Mouse (Mus musculus) C2C12 (cell line): ENCODE results near the gene Hist1h4f. TPM values are rescaled to one million over a fixed set of nuclear protein-coding genes. Genes with fewer than 3 reads are reported as not detected.
"Not testable (repeated sequence)": the region's sequence is repeated elsewhere in the genome, so short reads cannot be mapped to it uniquely, and the experiment has no call there.

Experiments
- H3K27me3 ChIP-seq: one replicate; pipeline ENCODE4 v1.6.1; 2011; ENCODE audit not compliant: control insufficient read depth, insufficient read depth, insufficient read length
- H3K36me3 ChIP-seq: one replicate; pipeline ENCODE4 v1.6.1; 2011; ENCODE audit not compliant: control insufficient read depth, insufficient read depth
- H3K4me3 ChIP-seq: one replicate; pipeline ENCODE4 v1.5.1; 2011; ENCODE audit warnings: mild to moderate bottlenecking, control low read depth; ENCODE audit not compliant: poor library complexity, insufficient read depth, severe bottlenecking
- H3K79me2 ChIP-seq: one replicate; pipeline ENCODE4 v1.6.1; 2011; ENCODE audit not compliant: control insufficient read depth, insufficient read depth
- H3K79me3 ChIP-seq: one replicate; pipeline ENCODE4 v1.6.1; 2011; ENCODE audit warnings: low read depth, control low read depth
- H3ac ChIP-seq: one replicate; pipeline ENCODE3; 2011; ENCODE audit warnings: low read depth; ENCODE audit not compliant: control insufficient read depth, insufficient read length
- CEBPB ChIP-seq: IDR thresholded peaks from one replicate; pipeline ENCODE4 v1.6.1; 2011; ENCODE audit warnings: low read depth, mild to moderate bottlenecking, control low read depth, moderate library complexity
- CTCF ChIP-seq: IDR thresholded peaks from one replicate; pipeline ENCODE4 v1.5.1; 2011; ENCODE audit not compliant: control insufficient read depth, insufficient read depth, insufficient read length
- FOSL1 ChIP-seq: IDR thresholded peaks from one replicate; pipeline ENCODE4 v1.8.0; 2011; ENCODE audit warnings: mild to moderate bottlenecking, low read length; ENCODE audit not compliant: poor library complexity, insufficient read depth, severe bottlenecking
- MAX ChIP-seq: IDR thresholded peaks from one replicate; pipeline ENCODE4 v1.6.1; 2011; ENCODE audit warnings: mild to moderate bottlenecking, control low read depth
- MYOD1 ChIP-seq: IDR thresholded peaks from one replicate; pipeline ENCODE4 v1.6.1; 2011; ENCODE audit warnings: low read depth; ENCODE audit not compliant: control insufficient read depth, insufficient read length
- MYOG ChIP-seq: IDR thresholded peaks from one replicate; pipeline ENCODE4 v1.6.1; 2011; ENCODE audit not compliant: control insufficient read depth, insufficient read length; ENCODE audit errors: extremely low read depth
- USF1 ChIP-seq: IDR thresholded peaks from one replicate; pipeline ENCODE4 v1.6.1; 2011; ENCODE audit warnings: low read depth, mild to moderate bottlenecking, control low read depth, moderate library complexity
- polyA plus RNA-seq: library from polyadenylated mRNA; unstranded; fragments of >200 nt; fragmentation: generic; extraction: Trizol; gene quantifications from one replicate; pipeline ENCODE4 v1.2.1, GENCODE M21; 2012; ENCODE audit warnings: missing spikeins

Hist1h4f gene
- polyA plus RNA-seq, 1 experiment = 7.4 TPM

DNA sequence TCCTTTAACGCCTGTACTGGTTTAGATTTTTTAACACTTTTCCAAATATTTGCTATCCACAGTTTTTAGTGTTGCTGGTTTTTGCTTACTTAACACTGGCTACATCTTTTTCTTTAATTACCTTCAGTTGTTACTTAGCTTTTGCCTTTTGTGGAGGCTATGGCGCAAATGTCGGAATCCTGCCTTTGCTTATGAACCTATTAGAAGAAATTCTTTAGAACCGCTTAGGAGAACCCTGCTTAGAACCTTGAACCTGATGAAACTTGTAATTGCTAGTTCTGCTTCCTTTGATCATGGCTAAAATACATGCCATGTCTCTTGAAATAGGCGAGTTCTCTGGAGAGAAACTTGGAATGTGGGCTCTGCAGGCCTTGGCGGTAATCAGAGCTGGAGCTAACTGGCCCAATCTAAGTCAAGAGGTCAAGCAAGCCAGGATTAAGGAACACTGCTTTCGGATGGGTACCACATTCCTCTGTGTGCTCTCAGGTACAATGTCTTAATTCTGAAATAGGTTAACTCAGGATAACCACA is 25.0 kb upstream of the Hist1h4f start:
- Histone ChIP-seq H3K79me3 (no peaks in the 10 kb centered on the region), H3K27me3 (no peaks in the 10 kb centered on the region), H3ac (peak overlapping the region; percentile 55), H3K79me2 (no peaks in the 10 kb centered on the region), H3K36me3 (no peaks in the 10 kb centered on the region), H3K4me3 (peak overlapping the region; percentile 35)
- TF ChIP-seq CEBPB (no peak), FOSL1 (no peak), CTCF (no peak), USF1 (no peak), MYOG (no peak)

DNA sequence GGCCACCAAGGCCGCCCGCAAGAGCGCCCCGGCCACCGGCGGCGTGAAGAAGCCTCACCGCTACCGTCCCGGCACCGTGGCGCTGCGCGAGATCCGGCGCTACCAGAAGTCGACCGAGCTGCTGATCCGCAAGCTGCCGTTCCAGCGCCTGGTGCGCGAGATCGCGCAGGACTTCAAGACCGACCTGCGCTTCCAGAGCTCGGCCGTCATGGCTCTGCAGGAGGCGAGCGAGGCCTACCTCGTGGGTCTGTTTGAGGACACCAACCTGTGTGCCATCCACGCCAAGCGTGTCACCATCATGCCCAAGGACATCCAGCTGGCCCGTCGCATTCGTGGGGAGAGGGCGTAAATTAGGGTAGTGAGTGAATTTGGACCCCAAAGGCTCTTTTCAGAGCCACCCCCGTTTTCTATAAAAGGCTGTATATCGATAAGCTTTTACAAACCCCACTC is 24.4 kb upstream of the Hist1h4f start:
- not testable (repeated sequence) for H3K27me3 ChIP-seq, H3K36me3 ChIP-seq, H3K79me2 ChIP-seq, H3K79me3 ChIP-seq
- Histone ChIP-seq H3K4me3 (peak overlapping the region; percentile 35), H3ac (peak overlapping the region; percentile 34)

GRCm38 (mm10) chr13:23575271-23575851 is 23.9 kb upstream of the Hist1h4f start, which contains the start of gene Hist1h3d:
Hist1h3d (plus strand) TSS chr13:23575763.
- TF ChIP-seq CEBPB (no peak), MYOD1 (no peak), CTCF (no peak), MYOG (no peak), FOSL1 (no peak), USF1 (no peak), MAX (no peak)
- Histone ChIP-seq H3K4me3 (peak within 1 kb of the TSS; percentile 35), H3K79me3 (no peaks in the 10 kb centered on the region), H3K36me3 (no peaks in the 10 kb centered on the region), H3K27me3 (no peaks in the 10 kb centered on the region), H3K79me2 (no peaks in the 10 kb centered on the region), H3ac (peak within 1 kb of the TSS; percentile 55)

DNA sequence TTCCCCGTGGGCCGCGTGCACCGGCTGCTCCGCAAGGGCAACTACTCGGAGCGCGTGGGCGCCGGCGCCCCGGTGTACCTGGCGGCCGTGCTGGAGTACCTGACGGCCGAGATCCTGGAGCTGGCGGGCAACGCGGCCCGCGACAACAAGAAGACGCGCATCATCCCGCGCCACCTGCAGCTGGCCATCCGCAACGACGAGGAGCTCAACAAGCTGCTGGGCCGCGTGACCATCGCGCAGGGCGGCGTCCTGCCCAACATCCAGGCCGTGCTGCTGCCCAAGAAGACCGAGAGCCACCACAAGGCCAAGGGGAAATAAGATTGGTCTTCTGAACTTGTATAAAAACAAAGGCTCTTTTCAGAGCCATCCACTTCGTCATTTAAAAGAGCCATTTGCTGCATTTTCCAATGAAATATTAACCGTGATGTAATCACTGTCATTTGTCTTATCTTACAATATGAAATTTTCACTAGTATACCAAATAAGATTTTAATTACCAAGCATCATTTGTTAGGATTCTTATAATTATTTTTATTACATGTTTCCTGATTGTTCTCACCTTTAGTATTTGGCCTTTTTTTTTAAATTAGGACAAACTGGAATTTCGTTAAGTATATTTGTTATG is 23.2 kb upstream of the Hist1h4f start:
- not testable (repeated sequence) for H3K4me3 ChIP-seq, H3K79me2 ChIP-seq, H3K79me3 ChIP-seq, H3K36me3 ChIP-seq, H3K27me3 ChIP-seq, H3ac ChIP-seq

GRCm38 (mm10) chr13:23573898-23574524 is 22.6 kb upstream of the Hist1h4f start, which contains the start of the genes Hist1h2bf and Hist1h2ad:
Hist1h2bf (minus strand) TSS chr13:23574196.
Hist1h2ad (plus strand) TSS chr13:23574381.
- H3K79me2 ChIP-seq, H3K79me3 ChIP-seq, H3K27me3 ChIP-seq, H3K36me3 ChIP-seq: not testable (repeated sequence)
- Histone ChIP-seq H3ac (peak within 1 kb of the TSS; percentile 53), H3K4me3 (peak within 1 kb of the TSS; percentile 25)

- not testable (repeated sequence) for H3K79me3 ChIP-seq, H3K27me3 ChIP-seq, H3K36me3 ChIP-seq, H3K79me2 ChIP-seq
- Histone ChIP-seq H3ac (peak overlapping the region; percentile 53), H3K4me3 (peak overlapping the region; percentile 25)
These were observed 21.8 kb upstream of the Hist1h4f start for GRCm38 (mm10) chr13:23573034-23573897.
